Mouse (Mus musculus) urinary bladder, postnatal 4 days (tissue): ENCODE results near the gene Iqgap2.

Experiments
- DNase-seq, 2 experiments: peaks; one replicate each; pipeline ENCODE4 v3.0.0; 2021 to 2022; ENCODE audit warnings: low spot score in 2 of 2

Iqgap2 gene

GRCm38 (mm10) chr13:95712570-95713268 lies 179.0 kb downstream of the Iqgap2 start:
- no peak for DNase-seq

DNA sequence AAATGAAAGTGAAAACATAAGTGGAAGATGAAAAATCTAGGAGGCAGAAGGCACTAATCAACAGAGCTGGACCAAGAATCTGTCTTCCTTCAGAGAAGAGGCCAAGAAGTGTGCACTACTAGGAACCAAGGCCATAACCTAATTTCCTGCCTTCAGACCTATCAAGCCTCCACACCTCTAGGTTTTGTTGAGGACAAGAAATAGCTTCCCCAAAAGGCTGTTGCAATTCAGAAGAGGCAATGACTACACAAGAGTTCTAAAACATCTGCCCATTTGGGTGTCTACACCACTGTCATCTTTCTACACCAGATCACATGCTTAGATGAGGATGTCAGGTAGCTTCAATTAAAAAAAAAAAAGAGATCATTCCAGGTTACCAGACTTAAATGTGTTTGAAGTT lies 179.7 kb downstream of the Iqgap2 start:
- no peak for DNase-seq

DNA sequence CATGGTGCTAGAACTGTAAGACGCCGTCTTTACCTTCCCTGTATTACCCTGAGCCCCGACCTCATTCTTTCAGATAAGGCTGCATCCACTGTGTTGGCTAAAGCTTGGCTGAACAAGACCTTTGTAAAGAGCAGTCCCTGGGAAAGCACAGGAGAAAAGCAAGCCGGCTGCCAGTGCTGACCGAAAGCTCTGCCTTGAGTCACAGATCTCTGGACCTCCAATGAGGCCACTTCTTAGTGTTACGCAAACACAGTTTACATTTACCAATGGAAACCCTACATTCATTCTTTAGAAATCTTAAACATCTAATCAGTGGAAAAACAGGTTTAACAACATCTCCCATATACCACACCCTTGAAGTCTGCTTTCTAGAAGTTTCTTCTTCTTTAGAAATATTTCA lies 186.1 kb downstream of the Iqgap2 start:
- no peak for DNase-seq

DNA sequence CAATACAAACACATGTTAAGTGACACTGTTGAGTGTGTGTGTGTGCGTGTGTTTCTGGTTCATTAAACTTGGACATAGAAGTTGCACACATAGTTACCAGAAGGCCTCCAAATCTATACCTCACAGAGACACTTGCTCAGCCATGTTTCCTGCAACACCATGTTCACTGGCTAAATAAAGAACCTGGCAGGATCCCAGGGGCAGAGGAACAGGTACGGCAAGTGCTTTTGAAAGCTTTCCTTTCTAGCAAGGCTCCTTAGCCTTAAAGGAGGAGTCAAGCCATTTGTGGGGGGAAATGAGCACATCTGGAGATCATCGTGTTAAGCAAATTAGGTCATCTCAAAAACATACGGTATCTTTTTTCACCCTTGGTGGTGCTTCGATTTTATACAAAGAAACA lies 188.3 kb downstream of the Iqgap2 start:
- no peak for DNase-seq

GRCm38 (mm10) chr13:95697874-95698273 lies 193.8 kb downstream of the Iqgap2 start:
- no peak for DNase-seq

DNA sequence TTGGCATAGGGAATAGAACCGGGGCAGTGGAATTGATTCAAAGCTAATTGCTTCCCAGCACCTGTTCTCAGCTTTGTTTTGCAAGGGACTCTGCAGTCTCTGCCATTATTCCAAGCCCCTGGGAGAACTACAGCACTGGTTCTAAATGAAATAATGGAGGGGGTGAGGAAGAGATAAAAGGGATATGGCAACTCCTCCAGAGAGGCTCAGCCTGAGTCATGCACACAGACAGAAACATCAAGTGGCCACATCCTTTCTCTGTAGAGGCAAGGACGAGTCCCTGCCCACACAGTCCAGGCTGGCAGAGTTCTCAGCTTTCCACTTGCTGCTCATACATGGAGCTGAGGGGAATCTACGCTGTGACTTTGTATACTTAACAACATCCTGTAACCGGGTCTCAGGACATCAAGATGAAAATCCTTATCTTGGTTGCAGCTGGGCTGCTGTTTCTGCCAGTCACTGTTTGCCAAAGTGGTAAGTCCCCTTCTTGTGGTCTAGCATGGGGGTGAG lies 195.0 kb downstream of the Iqgap2 start, which contains the start of gene F2rl2:
F2rl2 (plus strand) TSS at position 200 of the 510 bp plus-strand sequence.
- DNase-seq = no peak

GRCm38 (mm10) chr13:95696120-95696653 lies 195.5 kb downstream of the Iqgap2 start:
- no peak for DNase-seq

- no peak for DNase-seq
These were observed 199.5 kb downstream of the Iqgap2 start for GRCm38 (mm10) chr13:95692201-95692600.

- DNase-seq = no peak
These were observed 203.1 kb downstream of the Iqgap2 start for GRCm38 (mm10) chr13:95688576-95688975.

DNA sequence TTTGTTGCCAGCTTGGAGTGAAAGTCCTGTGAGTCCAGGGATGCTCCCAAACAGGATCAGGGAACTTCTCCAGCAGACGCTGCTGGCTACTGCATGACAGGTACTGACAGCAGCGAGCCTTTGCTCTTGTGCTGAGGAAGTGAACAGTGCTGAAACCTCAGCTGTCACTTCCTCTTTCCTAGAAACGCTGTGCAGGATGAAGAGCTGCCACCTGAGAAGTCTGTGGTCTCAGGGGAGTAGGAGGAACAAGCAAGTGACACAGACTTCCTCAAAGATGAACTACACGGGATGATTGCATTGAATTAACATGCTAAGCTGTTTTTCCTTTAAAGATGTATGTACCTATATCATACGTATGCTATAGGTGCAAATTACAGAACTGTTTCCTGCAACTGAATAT lies 206.0 kb downstream of the Iqgap2 start:
- DNase-seq = no peak

GRCm38 (mm10) chr13:95684656-95685244 lies 207.0 kb downstream of the Iqgap2 start:
- no peak for DNase-seq

- DNase-seq = no peak
These were observed 212.2 kb downstream of the Iqgap2 start for GRCm38 (mm10) chr13:95679491-95679941.

DNA sequence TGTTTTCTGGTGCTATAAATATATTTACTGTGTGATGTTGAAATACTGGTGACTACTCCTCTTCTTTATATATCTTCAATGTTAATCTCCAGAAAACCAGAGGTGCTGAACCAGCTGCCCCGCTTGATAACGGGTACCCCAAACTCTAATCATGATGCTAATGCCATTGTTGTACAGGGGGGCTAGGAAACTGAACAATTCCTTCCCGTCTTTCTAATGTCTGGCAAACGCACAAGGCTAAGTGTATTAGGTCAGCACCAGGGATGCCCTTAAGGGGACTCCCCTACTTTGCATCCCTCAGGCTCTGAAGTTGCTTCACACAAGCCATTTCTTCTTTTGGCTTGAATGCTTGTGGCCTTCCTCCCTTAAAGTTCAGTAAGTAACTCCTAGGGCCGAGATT lies 212.6 kb downstream of the Iqgap2 start:
- DNase-seq = no peak

GRCm38 (mm10) chr13:95672372-95672771 lies 219.3 kb downstream of the Iqgap2 start:
- no peak for DNase-seq

- no peak for DNase-seq
These were observed 220.4 kb downstream of the Iqgap2 start for GRCm38 (mm10) chr13:95671108-95671897.

GRCm38 (mm10) chr13:95670534-95670933 lies 221.2 kb downstream of the Iqgap2 start:
- no peak for DNase-seq

GRCm38 (mm10) chr13:95667260-95667659 lies 224.5 kb downstream of the Iqgap2 start:
- DNase-seq = no peak

GRCm38 (mm10) chr13:95665644-95666356 lies 225.9 kb downstream of the Iqgap2 start:
- DNase-seq = no peak

GRCm38 (mm10) chr13:95663834-95664233 lies 227.9 kb downstream of the Iqgap2 start:
- no peak for DNase-seq

DNA sequence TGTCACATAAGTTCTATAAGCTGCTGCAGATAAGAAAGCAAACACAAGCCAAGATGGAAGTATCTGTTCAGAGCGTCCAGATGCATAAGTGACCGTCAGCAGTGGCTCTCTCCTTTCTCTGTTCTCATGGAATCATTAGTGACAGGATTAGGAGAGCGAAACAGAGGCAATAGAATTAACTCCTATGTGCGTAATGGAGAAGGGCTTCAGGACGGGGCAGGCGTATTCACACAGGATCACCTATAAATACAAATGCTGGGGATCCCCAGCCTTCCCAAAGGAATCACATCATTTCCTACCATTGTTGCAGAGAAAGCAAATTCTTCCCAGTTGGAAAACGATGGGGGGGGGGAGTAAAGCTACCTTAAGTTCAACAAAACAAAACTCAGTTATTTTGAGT lies 232.3 kb downstream of the Iqgap2 start:
- no peak for DNase-seq

DNA sequence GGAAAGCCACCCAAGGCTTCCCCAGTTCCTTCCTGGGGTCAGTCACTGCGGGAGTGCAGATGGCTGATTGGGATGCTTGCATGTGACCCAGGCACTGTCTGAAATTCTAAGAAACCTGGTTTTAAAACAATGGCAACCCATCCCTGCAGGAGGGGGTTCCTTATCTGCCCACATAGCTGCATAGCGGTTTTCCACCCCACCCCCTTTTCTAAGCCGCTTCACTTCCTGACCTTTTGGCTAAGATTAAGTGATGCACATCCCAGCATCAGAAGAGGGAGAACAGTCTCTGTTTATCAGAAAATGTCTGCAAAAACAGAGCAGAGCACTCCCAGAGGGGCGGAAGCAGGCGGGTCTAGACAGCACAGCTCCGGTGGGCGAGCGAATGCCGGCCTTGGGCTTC lies 234.6 kb downstream of the Iqgap2 start:
- DNase-seq = no peak

DNA sequence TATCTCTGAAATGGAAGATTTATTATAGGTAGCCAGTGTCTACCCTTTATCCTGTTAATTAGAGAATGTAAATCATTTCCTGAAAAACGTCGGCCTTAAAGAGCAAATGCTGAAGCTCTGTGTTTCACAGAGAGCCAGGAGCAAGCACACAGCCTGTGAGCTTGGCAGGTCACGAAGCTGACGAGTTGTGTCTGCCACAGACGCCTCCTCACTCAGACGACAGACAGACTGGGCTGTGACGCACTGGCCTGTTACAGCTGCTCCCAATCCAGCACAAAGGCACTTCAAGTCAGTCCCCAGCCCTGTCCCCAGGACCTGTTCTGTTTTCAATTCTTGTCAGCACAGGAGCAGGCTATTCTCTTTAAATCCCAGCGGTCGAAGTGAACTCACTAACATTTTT lies 236.4 kb downstream of the Iqgap2 start:
- DNase-seq = no peak
